Mouse (Mus musculus) liver, adult 2 months (tissue): ENCODE data around the gene Ugt1a6b. TPM values are rescaled to one million over a fixed set of nuclear protein-coding genes. Genes with fewer than 3 reads are reported as not detected.
"Not testable (repeated sequence)": the region's sequence is repeated elsewhere in the genome, so short reads cannot be mapped to it uniquely, and the experiment has no call there.

Experiments used
- DNase-seq: peaks from one replicate; pipeline ENCODE4 v3.0.0-alpha.2; 2011; ENCODE audit warnings: low read depth, low spot score; ENCODE audit errors: extremely low read depth
- H3K27ac ChIP-seq: fragments of 200-500 bp; replicated peaks from 2 replicates; pipeline ENCODE4 v1.5.1; 2012; ENCODE audit warnings: low read depth, mild to moderate bottlenecking, control low read depth, inconsistent platforms, low read length; ENCODE audit not compliant: insufficient read depth
- H3K27me3 ChIP-seq: fragments of 200-500 bp; 2 replicates; pipeline ENCODE4 v1.6.1; 2012; ENCODE audit warnings: mild to moderate bottlenecking, moderate library complexity, low read length, inconsistent platforms; ENCODE audit not compliant: control insufficient read depth, insufficient read depth
- H3K36me3 ChIP-seq: fragments of 200-500 bp; 2 replicates; pipeline ENCODE4 v1.6.1; 2012; ENCODE audit warnings: low read length, inconsistent platforms; ENCODE audit not compliant: control insufficient read depth, insufficient read depth
- H3K4me1 ChIP-seq: fragments of 200-500 bp; 2 replicates; pipeline ENCODE4 v1.6.1; 2011; ENCODE audit warnings: low read length; ENCODE audit not compliant: control insufficient read depth, insufficient read depth
- H3K4me3 ChIP-seq: fragments of 200-500 bp; 2 replicates; pipeline ENCODE4 v1.5.1; 2011; ENCODE audit warnings: low read depth, mild to moderate bottlenecking, control low read depth, low read length, moderate library complexity; ENCODE audit not compliant: insufficient read depth
- H3K79me2 ChIP-seq: fragments of 200-500 bp; 2 replicates; pipeline ENCODE4 v1.6.1; 2012; ENCODE audit warnings: inconsistent platforms, mild to moderate bottlenecking, low read length, moderate library complexity; ENCODE audit not compliant: control insufficient read depth, insufficient read depth
- H3K9ac ChIP-seq: fragments of 200-500 bp; 2 replicates; pipeline ENCODE4 v1.6.1; 2012; ENCODE audit warnings: low read depth, mild to moderate bottlenecking, control low read depth, inconsistent platforms, low read length
- CTCF ChIP-seq: fragments of 200-500 bp; IDR thresholded peaks from 2 replicates; pipeline ENCODE4 v1.5.1; 2011; ENCODE audit warnings: low read depth, low read length, control low read depth
- POLR2A ChIP-seq: fragments of 200-500 bp; IDR thresholded peaks from 2 replicates; pipeline ENCODE4 v1.6.1; 2011; ENCODE audit warnings: low read length, control low read depth; ENCODE audit not compliant: insufficient read depth; ENCODE audit errors: extremely low read depth
- WGBS: fragments of 180-500 bp; shearing (Covaris S2); methylation state at CpG from one replicate; pipeline ENCODE4 v1.1.7; 2018; 5-methylcytosine and 5-hydroxymethylcytosine counted together
- polyA plus RNA-seq: library from polyadenylated mRNA; depleted of rRNA; stranded (reverse); fragments of >200 nt; gene quantifications from 2 replicates; pipeline ENCODE4 v1.2.3, GENCODE M21; 2012
- total RNA-seq: library from RNA; depleted of rRNA; stranded (reverse); fragments of >200 nt; gene quantifications from 2 replicates; pipeline ENCODE4 v1.2.3, GENCODE M21; 2014

Gene Ugt1a6b
- total and polyA plus RNA-seq, 2 experiments, result 91.0 to 97.1 TPM

DNA sequence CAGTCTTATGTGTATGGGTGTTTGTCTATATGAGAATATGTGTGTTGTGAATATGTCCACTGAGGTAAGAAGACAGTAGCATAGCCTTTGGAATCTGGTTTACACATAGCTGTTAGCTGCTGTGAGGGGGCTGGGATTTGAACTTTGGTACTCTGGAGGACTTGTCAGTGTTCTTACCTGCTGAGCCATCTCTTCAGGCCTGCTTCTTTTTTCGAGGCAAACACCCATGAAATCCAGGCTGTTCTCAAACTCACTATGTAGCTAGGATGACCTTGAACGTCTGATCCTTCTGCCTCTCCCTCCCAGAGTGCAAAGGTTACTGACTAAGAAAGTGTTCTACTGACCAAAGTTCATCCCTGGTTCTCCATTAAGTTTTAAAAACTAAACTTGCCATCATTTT, 2.6 kb downstream of the Ugt1a6b start:
- TF ChIP-seq CTCF (no peak), POLR2A (no peak)
- 15% methylated on average over 2 of the region's 2 CpGs for WGBS
- Histone ChIP-seq H3K27ac (peak overlapping the region; percentile 95), H3K36me3 (peaks cover 3% of the 10 kb centered on the region; the same call in 1 of the 2 replicates), H3K9ac (no peak overlapping the region), H3K4me1 (peaks cover 31% of the 10 kb centered on the region), H3K27me3 (no peaks in the 10 kb centered on the region), H3K4me3 (peak overlapping the region; percentile 35), H3K79me2 (peaks cover 13% of the 10 kb centered on the region; the same call in 1 of the 2 replicates)
- DNase-seq, result peak; percentile 94

- Histone ChIP-seq H3K79me2 (peaks cover 15% of the 10 kb centered on the region; the same call in 1 of the 2 replicates), H3K4me1 (peaks cover 22% of the 10 kb centered on the region), H3K27ac (peak overlapping the region; percentile 80)
- H3K4me3 ChIP-seq, H3K9ac ChIP-seq, H3K27me3 ChIP-seq, H3K36me3 ChIP-seq: not testable (repeated sequence)
- WGBS, result 24% methylated on average over 2 of the region's 2 CpGs
- peak; percentile 87 for DNase-seq
These were observed 6.0 kb downstream of the Ugt1a6b start for GRCm38 (mm10) chr1:88109027-88109557.

GRCm38 (mm10) chr1:88109604-88110003, 6.6 kb downstream of the Ugt1a6b start:
- DNase-seq, H3K36me3 ChIP-seq, H3K27me3 ChIP-seq: not testable (repeated sequence)
- Histone ChIP-seq H3K79me2 (peaks cover 13% of the 10 kb centered on the region; the same call in 1 of the 2 replicates), H3K27ac (peak overlapping the region; percentile 84), H3K9ac (peak overlapping the region; percentile 54), H3K4me3 (peak overlapping the region; percentile 21), H3K4me1 (peaks cover 21% of the 10 kb centered on the region)
- WGBS, result 5% methylated on average over 2 of the region's 2 CpGs

DNA sequence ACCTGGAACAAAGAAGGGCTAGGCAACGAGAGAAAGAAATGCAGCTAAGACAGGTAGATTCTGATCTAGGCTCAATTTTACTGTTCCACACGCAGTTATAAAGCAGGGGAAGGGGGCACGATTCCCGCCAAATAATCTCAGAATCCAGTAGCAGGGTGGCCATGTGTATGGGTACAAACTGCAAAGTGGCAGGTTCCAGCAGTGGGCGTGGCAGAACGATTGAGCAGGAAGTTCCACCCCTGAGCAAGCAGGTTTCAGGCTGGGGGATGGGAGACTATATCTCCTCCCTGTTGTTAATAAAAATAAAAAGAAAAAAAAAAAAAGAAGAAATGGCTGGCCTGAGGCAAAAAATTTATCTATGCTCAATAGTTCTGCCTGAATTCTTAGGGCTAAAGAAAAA, 9.7 kb downstream of the Ugt1a6b start:
- not testable (repeated sequence) for H3K36me3 ChIP-seq, H3K27ac ChIP-seq, H3K27me3 ChIP-seq, DNase-seq, H3K4me3 ChIP-seq, H3K4me1 ChIP-seq, H3K9ac ChIP-seq, H3K79me2 ChIP-seq
- 86% methylated on average over 6 of the region's 6 CpGs for WGBS

- Histone ChIP-seq H3K27ac (peak overlapping the region; percentile 47; the same call in 1 of the 2 replicates), H3K4me1 (peaks cover 18% of the 10 kb centered on the region), H3K9ac (0 out of 2 replicates have a peak overlapping the region, but pooled peaks have one; percentile 11), H3K36me3 (peaks cover 11% of the 10 kb centered on the region)
- H3K4me3 ChIP-seq, H3K27me3 ChIP-seq, H3K79me2 ChIP-seq: not testable (repeated sequence)
- DNase-seq, result peak; percentile 55
- WGBS, result 20% methylated on average over 4 of the region's 4 CpGs
- TF ChIP-seq CTCF, result 0 out of 2 replicates have a peak, but pooled peaks have one; percentile 10
These were observed 17.5 kb downstream of the Ugt1a6b start for GRCm38 (mm10) chr1:88120550-88120949.

GRCm38 (mm10) chr1:88121521-88121920, 18.5 kb downstream of the Ugt1a6b start:
- not testable (repeated sequence) for H3K27ac ChIP-seq, H3K9ac ChIP-seq, H3K4me3 ChIP-seq, H3K27me3 ChIP-seq, H3K79me2 ChIP-seq
- no CpG with 5 or more reads among the region's 1 CpGs for WGBS
- Histone ChIP-seq H3K4me1 (peaks cover 19% of the 10 kb centered on the region), H3K36me3 (peaks cover 12% of the 10 kb centered on the region)
- DNase-seq, result peak; percentile 53

DNA sequence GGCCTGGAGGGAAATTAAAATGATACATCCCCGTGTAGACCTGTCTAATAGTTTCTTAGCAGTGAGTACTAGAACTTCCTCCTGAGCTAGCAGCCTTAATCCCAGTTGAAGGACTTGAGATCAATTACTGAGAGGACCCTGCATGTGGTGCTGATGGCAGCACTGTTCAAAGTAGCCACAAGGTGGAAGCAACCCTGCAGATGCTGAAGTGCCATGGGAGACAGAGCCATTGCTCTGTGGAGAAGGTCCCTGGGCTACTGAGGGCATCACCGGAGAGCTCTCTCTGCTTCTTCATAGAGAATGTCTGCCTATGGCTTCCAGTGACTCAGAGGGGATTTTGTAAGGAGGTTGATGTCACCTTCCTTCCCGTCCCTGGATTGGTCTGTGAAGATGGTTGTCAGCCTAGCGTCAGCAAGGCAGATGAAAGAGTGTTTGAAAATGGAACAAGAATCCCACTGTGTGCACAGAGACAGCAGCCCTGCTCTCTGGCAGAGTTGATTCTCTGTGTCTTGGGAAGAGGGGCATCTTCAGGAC, 22.8 kb downstream of the Ugt1a6b start:
- WGBS, result 84% methylated on average over 4 of the region's 4 CpGs
- not testable (repeated sequence) for H3K27me3 ChIP-seq, H3K9ac ChIP-seq, H3K27ac ChIP-seq, H3K4me3 ChIP-seq, DNase-seq
- peaks cover 14% of the 10 kb centered on the region for H3K36me3 ChIP-seq
- peaks cover 15% of the 10 kb centered on the region for H3K79me2 ChIP-seq
- peaks cover 25% of the 10 kb centered on the region for H3K4me1 ChIP-seq

- 82% methylated on average over 2 of the region's 2 CpGs for whole genome bisulfite sequencing
These were observed 26.0 kb downstream of the Ugt1a6b start for GRCm38 (mm10) chr1:88129091-88129490.

DNA sequence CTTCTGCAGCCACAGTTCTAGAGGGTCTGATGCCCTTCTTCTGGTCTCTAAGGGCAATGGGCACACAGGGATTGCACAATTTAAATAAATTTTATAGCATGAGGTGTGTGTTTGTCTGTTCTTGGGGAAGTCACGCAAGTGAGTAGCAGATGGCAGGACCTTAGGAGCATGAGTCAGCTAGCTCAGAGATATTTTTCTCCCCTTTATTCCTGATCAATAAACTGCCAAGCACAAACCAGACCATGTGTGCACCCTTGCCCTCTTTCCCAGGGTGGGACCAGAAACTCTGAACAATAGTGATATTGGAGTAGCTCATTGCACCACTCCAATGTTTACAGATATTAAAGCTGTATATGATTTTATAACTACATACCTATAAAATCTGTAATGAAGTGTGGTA, 27.2 kb downstream of the Ugt1a6b start:
- H3K4me1 ChIP-seq, result peaks cover 32% of the 10 kb centered on the region
- not testable (repeated sequence) for H3K27ac ChIP-seq, H3K4me3 ChIP-seq

More at GRCm38 (mm10) chr1:88129091-88129490, 26.0 kb downstream of the Ugt1a6b start:
- not testable (repeated sequence) for DNase-seq, H3K9ac ChIP-seq, H3K4me3 ChIP-seq, H3K27ac ChIP-seq, H3K27me3 ChIP-seq, H3K36me3 ChIP-seq
- Histone ChIP-seq H3K79me2 (peaks cover 24% of the 10 kb centered on the region), H3K4me1 (peaks cover 30% of the 10 kb centered on the region)

More for the DNA sequence above, 27.2 kb downstream of the Ugt1a6b start:
- H3K9ac ChIP-seq, H3K27me3 ChIP-seq, H3K36me3 ChIP-seq: not testable (repeated sequence)
- peaks cover 26% of the 10 kb centered on the region for H3K79me2 ChIP-seq
- peak; percentile 50 for DNase-seq
- WGBS, result 21% methylated on average over 1 of the region's 1 CpGs
